22 mouse cellular contexts compared by ENCODE assay signal in genomic region chr12:117235114-117235513, GRCm38 (mm10).
DNase-seq lines count a peak whose midpoint lies in the region; ATAC-seq and TF ChIP-seq lines count a peak whose summit lies in the region.
"Had no signal": no experiment of that assay in that cellular context is flagged by ENCODE, and none has a peak within 500 bp of the region (broad histone marks: within the 10 kb centered on the region; RNA-seq: fewer than 3 reads in every experiment).

No protein-coding gene starts in this region.

- H3K4me2 ChIP-seq in forebrain, embryonic 13.5 days = no peak overlapping the region
- H3K4me2 ChIP-seq in midbrain, postnatal 0 days (ENCODE audit: low read depth, low read length, poor library complexity, severe bottlenecking) = no peak overlapping the region
- H3K4me2 ChIP-seq: embryonic facial prominence, embryonic 15.5 days; heart, embryonic 11.5 days; heart, embryonic 15.5 days had no signal

- no peak overlapping the region for H3K4me3 ChIP-seq in forebrain, embryonic 10.5 days
- no peak overlapping the region for H3K4me3 ChIP-seq in forebrain, embryonic 13.5 days
- H3K4me3 ChIP-seq in midbrain, embryonic 10.5 days = no peak overlapping the region
- no peak overlapping the region for H3K4me3 ChIP-seq in midbrain, postnatal 0 days (ENCODE audit: low read depth, low read length)
- H3K4me3 ChIP-seq: embryonic facial prominence, embryonic 15.5 days; erythroblast, embryonic 14.5 days; heart, adult 2 months; heart, embryonic 15.5 days had no signal

- TF ChIP-seq CTCF in midbrain, postnatal 0 days (IDR thresholded peaks at IDR 0.05) = no peak

- 0 out of 2 replicates have a peak overlapping the region, but pooled peaks have one; percentile 48 for H3K27ac ChIP-seq in forebrain, embryonic 10.5 days
- no peak overlapping the region for H3K27ac ChIP-seq in forebrain, embryonic 13.5 days
- peak overlapping the region; percentile 10; the same call in 1 of the 2 replicates for H3K27ac ChIP-seq in midbrain, embryonic 10.5 days (replicated peaks)
- H3K27ac ChIP-seq in midbrain, postnatal 0 days (ENCODE audit: low read depth, low read length) = no peak overlapping the region
- H3K27ac ChIP-seq: embryonic facial prominence, embryonic 15.5 days; heart, adult 2 months; heart, embryonic 15.5 days had no signal

- H3K36me3 ChIP-seq in forebrain, embryonic 10.5 days (replicated peaks) = peaks cover 97% of the 10 kb centered on the region
- H3K36me3 ChIP-seq in forebrain, embryonic 13.5 days (ENCODE audit: poor library complexity, severe bottlenecking) = peaks cover 59% of the 10 kb centered on the region
- peaks cover 98% of the 10 kb centered on the region for H3K36me3 ChIP-seq in midbrain, embryonic 10.5 days
- H3K36me3 ChIP-seq in midbrain, postnatal 0 days (ENCODE audit: insufficient read depth, low read length) = peaks cover 42% of the 10 kb centered on the region
- H3K36me3 ChIP-seq: embryonic facial prominence, embryonic 15.5 days; heart, embryonic 15.5 days had no signal

- no peak for DNase-seq in forebrain, embryonic 10.5 days (ENCODE audit: extremely low spot score, low spot score)
- DNase-seq in midbrain, embryonic 10.5 days (ENCODE audit: low spot score) = no peak
- DNase-seq in midbrain, postnatal 0 days (ENCODE audit: low spot score) = no peak
- peak; percentile 97 for DNase-seq in ES-CJ7 (ENCODE audit: low read depth, low spot score)
- peak; percentile 62 for DNase-seq in WW6 (ENCODE audit: low read depth, low spot score)
- no peak for DNase-seq in thymus, postnatal 25 days
- DNase-seq in left cerebral cortex, adult 18-20 months (ENCODE audit: low spot score in 2 of 2) = no peak
- DNase-seq: adrenal gland, postnatal 14 days; cerebellum, adult 18-20 months; cerebellum, adult 9-11 months; cerebellum, postnatal 36 days; gastrocnemius, postnatal 10 days; heart, adult 2 months; heart, postnatal 14 days had no signal

- H3K27me3 ChIP-seq in forebrain, embryonic 10.5 days (ENCODE audit: poor library complexity, severe bottlenecking) = no peaks in the 10 kb centered on the region
- H3K27me3 ChIP-seq in forebrain, embryonic 13.5 days = no peaks in the 10 kb centered on the region
- H3K27me3 ChIP-seq in midbrain, embryonic 10.5 days (ENCODE audit: low read depth, poor library complexity, severe bottlenecking) = no peaks in the 10 kb centered on the region
- no peaks in the 10 kb centered on the region for H3K27me3 ChIP-seq in midbrain, postnatal 0 days (ENCODE audit: insufficient read depth, low read length)
- H3K27me3 ChIP-seq: embryonic facial prominence, embryonic 15.5 days; heart, embryonic 15.5 days had no signal

- ATAC-seq in forebrain, embryonic 13.5 days = no peak
- no peak for ATAC-seq in midbrain, postnatal 0 days (ENCODE audit: low FRiP score)
- ATAC-seq: activated CD4-positive, CD25-positive, alpha-beta regulatory T cell, adult 4 months; forebrain, embryonic 16.5 days; intestine, embryonic 16.5 days had no signal

- peaks cover 17% of the 10 kb centered on the region for H3K4me1 ChIP-seq in forebrain, embryonic 10.5 days
- H3K4me1 ChIP-seq in forebrain, embryonic 13.5 days = peaks cover 21% of the 10 kb centered on the region
- H3K4me1 ChIP-seq in midbrain, embryonic 10.5 days = peaks cover 33% of the 10 kb centered on the region
- no peaks in the 10 kb centered on the region for H3K4me1 ChIP-seq in midbrain, postnatal 0 days (ENCODE audit: insufficient read depth, low read length)
- H3K4me1 ChIP-seq: embryonic facial prominence, embryonic 15.5 days; heart, embryonic 15.5 days had no signal

- no peaks in the 10 kb centered on the region for H3K9me3 ChIP-seq in forebrain, embryonic 10.5 days
- H3K9me3 ChIP-seq in forebrain, embryonic 13.5 days (replicated peaks) = no peaks in the 10 kb centered on the region
- H3K9me3 ChIP-seq in midbrain, embryonic 10.5 days (replicated peaks) = no peaks in the 10 kb centered on the region
- H3K9me3 ChIP-seq in midbrain, postnatal 0 days (ENCODE audit: low read length) = no peaks in the 10 kb centered on the region
- H3K9me3 ChIP-seq: embryonic facial prominence, embryonic 15.5 days; heart, embryonic 15.5 days had no signal

- no peak overlapping the region for H3K9ac ChIP-seq in forebrain, embryonic 13.5 days
- H3K9ac ChIP-seq in midbrain, postnatal 0 days (replicated peaks; ENCODE audit: low read length, poor library complexity, severe bottlenecking) = no peak overlapping the region
- H3K9ac ChIP-seq: embryonic facial prominence, embryonic 15.5 days; heart, embryonic 15.5 days had no signal

Comparison
In these comparisons a context has a peak if more than half of its experiments do, and no peak if none do; other contexts are left out.
1. H3K27ac ChIP-seq: peak in forebrain, embryonic 10.5 days (single experiment) and midbrain, embryonic 10.5 days (single experiment); none in forebrain, embryonic 13.5 days (single experiment) and midbrain, postnatal 0 days (single experiment).
2. DNase-seq: peak in ES-CJ7 (single experiment) and WW6 (single experiment); none in forebrain, embryonic 10.5 days (single experiment), midbrain, embryonic 10.5 days (single experiment), midbrain, postnatal 0 days (single experiment), thymus, postnatal 25 days (single experiment) and left cerebral cortex, adult 18-20 months (0 of 2).